Mouse (Mus musculus) megakaryocyte progenitor cell, adult 5-6 weeks (primary cell): ENCODE results near the gene Pls1. TPM values are rescaled to one million over a fixed set of nuclear protein-coding genes. Genes with fewer than 3 reads are reported as not detected.

Experiments
- ATAC-seq: replicated peaks from 2 replicates; pipeline ENCODE4 v1.8.0; 2016; ENCODE audit warnings: mild to moderate bottlenecking, moderate TSS enrichment, inconsistent platforms; ENCODE audit not compliant: poor library complexity
- total RNA-seq, 2 experiments: library from RNA; stranded (forward) in 1 of 2; stranded (reverse) in 1 of 2; fragments of 157-497, 149-512 nt in 1 of 2; fragments of 200-1000 nt in 1 of 2; gene quantifications; 2 replicates each; pipeline versions ENCODE4 v1.2.3 to v1.2.4; 2015 to 2017

Pls1 gene
- total RNA-seq, 2 experiments from 2014 or later: 0.12 TPM; not detected in 1

DNA sequence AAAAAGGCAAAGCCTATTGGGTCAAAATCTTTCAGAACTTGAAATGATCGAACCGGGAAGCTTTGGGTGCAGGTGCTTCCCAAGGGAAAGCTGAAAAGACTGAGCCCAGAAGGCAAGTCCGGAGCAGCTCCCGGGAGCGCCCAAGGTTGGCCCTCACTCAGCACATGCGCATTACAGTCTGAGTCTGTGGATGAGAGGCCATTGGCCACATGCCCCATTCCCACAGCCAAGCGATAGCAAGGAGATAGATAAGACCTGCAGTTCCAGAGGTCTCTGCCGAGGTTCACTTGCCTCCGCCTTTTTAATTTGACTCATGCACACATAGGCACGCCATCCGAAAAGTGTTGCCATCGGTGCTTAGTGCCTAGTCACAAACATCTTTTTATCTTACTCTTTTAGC is 39.7 kb downstream of the Pls1 start:
- no peak for ATAC-seq

DNA sequence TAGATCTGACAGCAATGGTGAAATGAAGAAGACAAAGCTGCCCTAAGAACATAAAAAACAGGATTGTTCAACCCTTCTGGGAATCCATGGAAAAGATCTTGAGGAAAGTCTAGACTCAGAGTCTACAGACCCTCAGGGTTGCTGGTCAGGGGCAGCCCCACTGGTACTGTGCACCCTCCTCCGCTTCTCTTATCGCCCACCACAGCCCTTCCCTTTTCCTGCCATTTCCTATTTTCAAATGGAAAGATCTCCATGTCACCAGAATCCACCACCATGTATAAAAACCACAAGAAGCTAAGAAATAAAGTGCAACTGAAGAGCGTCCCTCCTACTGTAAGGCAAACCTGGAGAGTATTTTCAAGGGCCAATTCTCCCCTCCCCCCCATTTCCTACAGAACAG is 41.3 kb downstream of the Pls1 start:
- ATAC-seq: peak; percentile 69

DNA sequence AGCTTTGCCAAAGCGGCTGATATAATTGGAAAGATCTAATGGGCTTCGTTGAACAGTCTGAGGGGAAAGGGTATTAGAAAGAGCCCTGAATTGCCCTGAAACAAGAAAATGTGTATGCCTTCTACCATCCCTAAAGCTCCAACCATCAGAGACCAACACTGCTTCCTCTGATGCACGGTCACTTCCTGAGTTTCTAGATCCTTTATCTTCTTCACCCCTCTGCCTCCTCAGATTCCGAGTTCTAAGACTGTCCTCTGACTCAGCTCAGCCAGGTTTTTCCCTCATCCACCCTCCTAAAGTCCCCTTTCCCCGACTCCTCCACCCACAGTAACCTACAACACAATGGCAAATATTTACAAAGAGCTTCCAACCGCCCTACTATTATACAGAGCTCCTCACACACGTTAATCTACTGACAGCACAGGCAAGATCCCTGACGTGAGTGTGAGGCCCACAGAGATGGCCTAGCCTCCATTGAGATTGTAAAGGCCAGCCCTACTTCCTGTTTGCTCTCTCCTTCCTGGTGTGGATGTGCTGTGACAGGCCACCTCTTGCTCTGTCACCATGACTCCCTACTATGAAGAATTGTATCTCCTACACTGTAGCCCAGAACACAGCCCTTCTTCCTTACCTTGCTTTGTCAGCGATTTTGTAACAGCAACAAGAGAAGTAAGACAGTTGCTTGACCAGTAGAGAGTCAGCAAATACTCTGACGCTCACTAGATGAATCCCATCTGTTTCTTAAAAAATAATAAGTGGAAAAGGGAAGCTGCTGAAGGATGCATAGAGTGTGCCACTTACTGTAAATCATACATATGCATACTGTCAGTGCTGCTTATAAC is 43.3 kb downstream of the Pls1 start:
- peak; percentile 56 for ATAC-seq

DNA sequence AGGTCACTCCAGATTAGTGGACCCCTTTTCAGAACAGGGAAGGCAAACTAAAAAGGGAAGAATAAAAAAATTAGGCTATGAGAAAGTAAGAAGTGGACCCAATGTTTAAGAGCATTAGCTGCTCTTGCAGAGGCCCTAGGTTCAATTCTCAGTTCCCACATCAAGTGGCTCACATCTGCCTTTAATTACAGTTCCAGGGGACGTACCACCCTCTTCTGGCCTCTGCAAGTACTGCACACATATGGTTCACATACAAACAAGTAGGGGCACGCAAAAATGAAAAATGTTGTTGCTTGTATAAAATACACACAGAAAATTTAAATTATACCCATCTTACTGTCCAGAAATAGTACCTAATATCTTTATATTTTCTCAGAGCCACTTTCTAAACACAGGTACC is 48.8 kb downstream of the Pls1 start:
- ATAC-seq: no peak

DNA sequence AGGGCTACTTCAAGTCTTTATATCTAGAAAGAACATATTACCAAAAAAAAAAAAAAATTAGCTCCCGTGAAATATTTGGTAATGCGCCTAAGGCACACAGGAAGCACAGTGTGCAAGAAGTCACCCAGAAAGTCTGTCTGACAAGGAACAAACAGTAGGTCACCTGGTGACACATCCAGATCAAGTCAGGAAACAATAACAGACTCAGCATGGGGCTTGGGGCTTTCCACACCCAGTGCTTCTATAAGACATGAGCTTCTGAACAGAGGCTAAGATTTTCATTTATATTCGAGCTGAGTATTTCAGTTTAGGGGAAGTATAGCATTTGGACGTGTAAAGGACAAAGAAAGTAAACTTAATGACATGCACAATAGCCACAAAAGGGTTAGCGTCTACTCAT is 49.3 kb downstream of the Pls1 start:
- no peak for ATAC-seq

DNA sequence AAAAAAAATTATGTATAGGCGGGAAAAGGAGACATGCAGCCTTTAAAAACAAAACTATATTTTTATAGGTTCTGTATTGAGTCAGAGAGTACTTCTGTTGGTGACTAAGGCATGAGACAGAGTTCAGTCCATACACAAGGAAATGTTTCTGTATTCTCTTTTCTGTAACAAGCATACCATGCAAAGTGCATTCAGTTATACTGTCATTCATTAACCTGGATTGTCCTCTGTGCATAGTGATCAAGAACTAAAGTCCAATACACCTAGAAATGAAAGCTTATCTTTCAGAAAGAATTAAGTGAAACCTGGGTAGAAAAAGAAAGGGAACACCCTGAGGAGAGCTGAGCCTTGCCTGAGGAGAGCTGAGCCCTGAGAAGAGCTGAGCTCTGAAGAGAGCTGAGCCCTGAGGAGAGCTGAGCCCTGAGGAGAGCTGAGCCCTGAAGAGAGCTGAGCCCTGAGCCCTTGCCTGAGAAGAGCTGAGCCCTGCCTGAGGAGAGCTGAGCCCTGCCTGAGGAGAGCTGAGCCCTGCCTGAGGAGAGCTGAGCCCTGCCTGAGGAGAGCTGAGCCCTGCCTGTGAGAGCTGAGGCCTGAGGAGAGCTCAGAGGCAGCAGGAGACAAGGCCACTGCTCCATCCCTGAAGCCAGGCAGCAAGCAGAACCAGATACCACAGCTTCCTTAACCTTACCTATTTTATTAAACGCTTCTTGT is 49.9 kb downstream of the Pls1 start:
- ATAC-seq: no peak

DNA sequence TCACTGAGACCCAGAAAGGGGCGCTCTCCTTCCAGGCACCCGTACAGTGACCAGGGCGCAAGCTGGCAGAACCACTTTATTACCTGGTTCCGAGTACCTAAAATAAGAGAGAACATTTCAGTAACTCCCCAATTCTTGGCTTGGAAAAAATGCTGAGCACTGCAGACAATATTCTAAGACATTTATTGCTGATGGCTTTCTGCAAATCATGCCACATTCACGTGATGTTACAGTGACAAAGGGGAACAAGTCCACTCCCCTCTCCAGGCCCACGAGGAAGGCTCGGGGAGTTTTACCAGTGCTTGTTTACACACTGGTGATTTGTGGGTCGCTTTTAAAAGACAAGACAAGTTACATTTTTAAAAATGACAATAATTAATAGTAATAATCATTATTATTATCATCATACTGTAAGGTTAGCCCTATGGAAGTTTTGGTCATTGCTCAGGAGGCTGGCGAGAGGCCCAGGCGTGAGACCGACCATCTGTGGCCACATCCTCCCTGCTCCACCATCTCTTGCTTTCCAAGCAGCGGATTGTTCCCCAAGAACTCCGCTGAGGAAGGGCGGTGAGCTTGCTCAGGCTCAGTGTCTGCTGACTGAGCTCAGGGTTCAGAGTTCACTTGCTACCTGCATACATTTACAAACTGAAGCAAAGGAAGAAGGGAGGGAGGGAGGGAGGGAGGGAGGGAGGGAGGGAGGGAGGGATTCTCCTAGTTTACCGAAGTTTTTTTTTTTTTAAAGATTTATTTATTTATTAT is 50.9 kb downstream of the Pls1 start:
- no peak for ATAC-seq

DNA sequence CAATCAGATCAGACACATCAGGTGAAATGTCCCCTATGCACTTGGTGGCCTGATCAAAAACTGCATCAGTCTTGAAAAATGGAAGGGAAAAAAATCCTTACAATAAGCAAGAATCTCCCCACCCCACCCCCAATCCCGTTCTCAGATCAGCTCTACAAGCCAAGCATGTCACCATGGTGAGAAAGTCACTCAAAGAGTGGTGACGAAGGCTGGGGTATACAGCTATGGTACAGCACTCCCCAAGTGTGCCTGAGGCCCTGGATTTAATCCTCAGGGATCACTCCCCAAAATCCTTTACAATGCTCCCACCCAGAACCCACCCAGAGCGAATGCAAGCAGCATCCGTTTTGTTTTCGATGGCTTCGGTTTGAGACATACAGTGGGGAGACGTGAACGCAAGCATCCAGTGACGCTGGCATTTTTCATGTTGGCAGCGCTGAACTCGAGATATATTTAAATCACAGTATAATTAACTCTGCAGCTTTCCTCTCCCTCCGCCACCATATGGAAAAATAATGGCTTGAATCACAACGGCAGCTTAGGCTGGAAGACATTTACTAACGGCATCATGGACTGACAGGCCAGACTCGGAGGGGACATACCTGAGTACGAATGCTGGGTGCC is 60.1 kb downstream of the Pls1 start:
- ATAC-seq: no peak

DNA sequence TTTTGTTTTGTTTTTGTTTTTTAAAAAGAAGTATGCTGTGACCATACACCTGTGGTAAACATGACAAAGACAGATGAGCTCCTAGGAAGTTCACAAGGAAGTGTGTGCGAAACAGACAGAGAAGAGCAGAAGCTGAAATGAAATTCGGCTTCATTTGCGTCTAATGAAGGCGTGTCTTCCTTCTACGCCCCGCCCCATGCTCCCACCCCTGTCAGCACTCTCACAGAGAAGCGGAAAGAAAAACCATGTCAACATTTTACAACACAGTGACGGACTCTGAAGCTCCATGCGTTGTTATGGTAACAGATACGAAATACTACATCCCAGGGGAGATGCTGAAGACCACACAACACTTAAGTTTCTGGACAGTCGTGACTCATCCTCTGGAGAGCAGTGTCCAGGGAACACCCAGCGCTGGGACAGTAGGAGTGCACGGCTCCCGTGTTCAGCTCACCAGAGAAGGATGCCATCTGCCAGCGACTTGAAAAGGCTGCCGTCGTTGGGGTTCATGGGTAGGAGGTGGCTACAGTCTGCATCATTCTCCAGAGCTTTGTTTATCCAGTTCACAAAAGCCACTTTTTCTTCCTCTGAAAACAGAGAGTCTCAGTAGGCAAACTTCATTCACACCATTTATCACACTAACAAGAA is 61.3 kb downstream of the Pls1 start:
- no peak for ATAC-seq

DNA sequence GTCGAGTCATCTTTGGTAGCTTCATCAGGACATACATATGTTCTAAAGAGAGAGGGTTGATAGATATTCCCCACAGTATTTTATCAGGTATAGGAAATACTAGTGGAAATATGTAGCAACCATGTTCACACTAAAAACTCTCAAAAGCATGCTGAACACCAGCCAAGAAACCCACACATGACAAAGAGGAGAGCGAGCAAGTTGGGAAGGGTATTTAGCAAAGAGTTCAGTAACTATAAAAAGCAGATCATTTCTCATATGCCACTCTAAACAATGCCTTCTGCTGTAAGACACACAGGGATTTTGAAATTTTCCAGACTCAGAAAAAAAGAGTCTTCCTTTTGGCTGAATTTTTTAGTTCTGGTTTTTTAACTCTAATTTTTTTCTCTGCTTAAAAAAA is 73.4 kb downstream of the Pls1 start:
- no peak for ATAC-seq

DNA sequence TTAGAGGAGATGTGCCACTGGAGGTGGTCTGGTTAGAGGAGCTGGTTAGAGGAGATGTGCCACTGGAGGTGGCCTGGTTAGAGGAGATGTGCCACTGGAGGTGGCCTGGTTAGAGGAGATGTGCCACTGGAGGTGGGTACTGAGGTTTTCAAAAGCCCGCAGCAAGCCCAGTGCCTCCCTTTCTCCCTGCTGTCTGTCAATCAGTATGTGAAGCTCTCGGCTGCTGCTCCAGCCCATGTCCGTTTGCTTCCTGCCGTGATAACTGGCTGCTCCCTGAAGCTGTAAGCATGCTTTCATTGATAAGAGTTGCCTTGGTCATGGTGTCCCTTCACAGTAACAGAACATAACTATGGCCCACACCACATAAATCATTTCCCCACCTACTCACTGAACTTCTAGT is 81.9 kb downstream of the Pls1 start:
- ATAC-seq: no peak

DNA sequence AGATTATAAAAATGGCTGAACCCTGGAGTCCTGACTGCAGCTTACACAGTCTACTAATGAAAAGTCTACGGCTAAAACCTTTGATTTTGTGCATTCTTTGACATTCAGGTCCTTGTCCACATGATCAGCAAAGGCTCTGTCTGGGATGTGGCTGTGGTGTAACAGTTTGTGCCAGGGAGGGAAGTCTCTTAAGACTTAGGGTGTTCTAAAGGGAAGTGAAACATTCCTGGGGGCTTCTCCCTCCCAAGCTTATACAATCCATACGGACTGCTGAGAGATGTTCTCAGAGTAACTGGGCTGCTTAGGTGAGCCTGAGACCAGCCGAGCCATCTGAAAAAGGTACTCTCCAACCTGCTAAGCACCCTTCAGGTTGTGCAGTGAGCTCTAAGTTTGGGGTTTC is 82.9 kb downstream of the Pls1 start:
- ATAC-seq: peak; percentile 52

DNA sequence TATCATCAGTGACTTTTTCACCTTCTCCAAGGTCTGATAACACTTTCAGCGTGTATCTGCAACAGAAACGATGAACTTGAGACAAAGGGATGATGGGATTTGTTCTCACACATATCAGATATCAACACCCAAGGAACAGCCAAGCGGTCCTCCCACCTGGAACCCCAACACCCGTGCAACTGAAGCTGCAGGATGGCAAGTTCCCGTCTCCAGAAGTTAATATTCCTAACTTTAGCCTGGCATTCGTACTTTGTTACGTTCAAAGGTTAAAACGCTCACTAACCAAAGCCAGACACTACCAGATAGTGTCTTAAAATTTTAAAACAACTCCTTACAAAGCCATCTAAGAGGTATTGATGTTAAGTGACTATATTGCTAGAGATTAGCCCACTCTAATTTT is 83.7 kb downstream of the Pls1 start:
- no peak for ATAC-seq

DNA sequence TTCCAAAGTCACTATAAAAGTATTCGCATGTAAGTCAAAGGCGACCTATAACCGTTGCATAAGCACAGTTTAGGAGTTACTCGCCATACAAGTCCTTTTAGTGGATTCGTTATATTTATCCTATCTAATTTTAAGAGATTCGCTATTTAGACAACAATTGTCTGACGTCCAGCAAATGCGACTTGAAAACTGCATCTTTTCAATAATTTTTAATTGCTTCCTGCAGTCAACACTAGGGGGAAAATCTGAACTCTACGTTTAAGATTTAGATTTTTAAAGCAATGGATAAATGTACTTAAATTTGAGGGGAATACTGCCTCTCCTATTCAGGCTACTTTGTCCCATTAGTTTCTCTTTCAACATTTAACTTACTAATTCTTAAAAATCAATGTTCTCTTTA is 94.4 kb downstream of the Pls1 start:
- ATAC-seq: no peak

DNA sequence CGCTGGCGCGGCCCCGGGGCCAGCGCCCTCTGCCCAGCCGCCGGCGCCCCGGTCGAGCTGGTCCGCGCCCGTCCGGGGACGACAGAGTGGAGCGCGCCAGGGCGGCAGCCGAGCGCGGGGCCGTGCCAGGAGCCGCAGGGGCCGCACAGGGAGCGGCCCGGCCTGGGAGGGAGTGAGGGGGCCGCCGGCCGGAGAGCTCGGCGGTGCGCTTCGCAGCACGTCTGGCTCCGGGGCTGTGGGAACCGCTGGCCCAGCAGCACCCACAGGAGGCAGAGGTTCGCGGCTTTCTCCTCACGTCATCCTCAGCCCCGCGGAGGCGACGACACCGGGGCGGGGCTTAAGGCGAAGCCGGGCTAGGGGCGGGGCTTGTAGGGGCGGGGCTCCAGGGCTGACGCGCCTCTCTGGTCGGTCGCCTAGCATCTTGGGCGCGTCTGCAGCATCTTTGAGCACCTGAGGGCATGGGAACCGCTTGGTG is 95.0 kb downstream of the Pls1 start, which contains the start of gene Trpc1:
Gene Trpc1, minus strand, starts transcription at position 339 of the 475 bp plus-strand sequence.
- peak; percentile 98 for ATAC-seq

DNA sequence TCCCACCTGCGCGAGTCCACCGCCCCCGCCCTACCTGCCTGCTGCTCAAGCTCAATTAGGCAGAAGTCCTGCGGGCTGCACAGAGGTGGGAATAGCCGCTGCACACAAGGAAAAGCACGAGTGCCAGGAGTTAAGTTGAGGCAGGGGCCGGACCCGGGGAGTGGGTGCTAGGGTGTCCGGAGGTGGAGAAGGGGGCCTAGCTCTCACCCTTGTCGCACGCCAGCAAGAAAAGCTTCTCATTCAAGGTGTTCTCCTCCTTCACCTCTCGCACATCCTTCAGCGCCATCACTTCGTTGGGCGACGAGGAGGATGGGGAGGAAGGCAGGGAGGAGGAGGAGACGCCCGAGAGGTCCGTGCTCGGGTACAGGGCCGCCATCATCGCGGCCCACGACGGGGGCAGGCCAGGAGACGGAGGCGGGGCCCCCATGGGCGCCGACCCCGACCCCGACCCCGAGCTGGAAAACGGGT is 95.6 kb downstream of the Pls1 start:
- no peak for ATAC-seq

DNA sequence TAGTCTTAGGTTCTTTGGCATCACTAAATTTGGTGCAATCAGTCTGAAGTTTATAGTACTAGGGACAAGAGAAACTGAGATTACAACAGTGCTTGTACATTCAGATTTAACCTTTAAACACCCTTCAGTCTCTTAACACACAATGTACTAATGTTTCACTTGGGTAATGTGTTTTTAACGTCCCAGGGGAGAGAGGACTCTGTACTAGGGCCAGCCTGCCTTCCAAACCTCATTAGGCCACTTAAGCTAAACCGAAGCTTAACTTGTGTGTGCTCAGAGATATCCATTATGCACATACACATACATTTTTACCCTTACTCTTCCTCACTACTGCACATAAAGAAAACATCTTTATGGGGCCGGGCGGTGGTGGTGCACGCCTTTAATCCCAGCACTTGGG is 97.8 kb downstream of the Pls1 start:
- no peak for ATAC-seq

DNA sequence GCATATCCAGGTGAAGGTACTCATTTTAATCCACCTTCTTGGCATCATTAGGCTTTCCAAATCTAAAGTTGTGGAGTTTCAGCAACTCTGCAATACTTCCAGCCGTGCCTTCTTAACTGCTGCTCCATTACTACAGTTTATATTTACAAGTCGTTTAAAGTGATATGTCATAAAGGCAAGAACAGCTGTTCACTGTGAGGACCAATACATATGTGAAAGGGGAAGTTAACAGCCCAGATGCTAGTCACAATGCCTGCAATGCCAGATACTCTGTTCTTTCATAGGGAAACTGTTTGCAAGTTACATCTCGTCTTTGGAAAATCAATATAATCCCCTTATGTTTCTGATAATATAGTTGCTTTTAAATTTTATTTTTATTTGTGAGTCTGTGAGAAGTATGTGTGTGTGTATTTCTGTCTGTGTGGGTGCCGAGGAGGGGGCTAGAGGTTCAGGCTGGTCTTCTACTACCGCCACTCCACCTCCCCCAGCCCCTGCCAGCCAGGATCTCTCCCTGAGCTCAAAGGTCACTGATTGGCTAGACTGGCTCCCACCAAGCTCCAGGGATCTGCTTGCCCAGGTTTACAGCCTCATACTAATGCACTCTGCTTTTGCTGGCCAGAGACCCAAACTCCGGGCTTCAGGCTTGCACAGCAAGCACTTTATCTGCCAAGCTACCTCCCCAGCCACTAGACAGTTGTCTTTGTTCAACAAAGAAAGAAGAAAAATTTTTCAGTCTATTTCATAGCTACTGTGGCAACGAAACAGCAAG is 100.1 kb downstream of the Pls1 start:
- ATAC-seq: peak; percentile 70

DNA sequence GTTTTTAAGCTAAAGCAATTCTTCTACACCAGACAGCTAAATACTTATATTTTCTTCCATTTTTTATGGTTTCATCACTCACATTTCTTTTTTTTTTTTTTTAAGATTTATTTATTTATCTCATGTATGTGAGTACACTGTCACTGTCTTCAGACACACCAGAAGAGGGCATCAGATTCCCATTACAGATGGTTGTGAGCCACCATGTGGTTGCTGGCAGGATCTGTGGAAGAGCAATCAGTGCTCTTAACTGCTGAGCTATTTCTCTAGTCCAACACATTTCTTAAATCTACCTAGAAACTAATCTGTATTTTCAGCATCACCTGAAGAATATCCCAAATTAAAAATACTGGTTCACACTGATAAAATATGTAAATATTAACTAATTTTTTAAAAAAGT is 108.9 kb downstream of the Pls1 start:
- no peak for ATAC-seq

DNA sequence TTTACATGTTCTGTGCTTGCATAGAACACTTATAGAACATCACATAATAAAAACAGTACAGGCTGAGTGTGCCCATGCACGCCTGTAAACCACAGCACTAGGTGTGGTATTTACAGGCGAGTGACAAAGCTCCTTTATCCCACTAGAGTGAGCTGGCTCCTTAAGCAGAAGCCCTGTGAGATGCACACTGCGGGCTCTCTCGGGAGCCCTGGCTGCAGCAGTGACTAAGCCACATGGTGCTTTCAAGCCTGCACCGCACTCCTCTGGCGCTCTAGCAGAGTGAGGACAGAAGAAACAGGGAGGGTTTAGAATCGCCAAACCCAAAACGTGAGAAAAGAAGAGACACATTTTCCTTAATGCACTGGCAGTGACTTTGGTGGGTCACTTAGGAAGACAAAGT is 132.5 kb downstream of the Pls1 start:
- no peak for ATAC-seq
